Mouse (Mus musculus) hindbrain, postnatal 0 days (tissue): ENCODE results near the gene 1110032F04Rik. TPM values are rescaled to one million over a fixed set of nuclear protein-coding genes. Genes with fewer than 3 reads are reported as not detected.
"Not testable (repeated sequence)": the region's sequence is repeated elsewhere in the genome, so short reads cannot be mapped to it uniquely, and the experiment has no call there.

Experiments used
- ATAC-seq: fragments of 200-750 bp; cut with Nextera tagmentation; 2 replicates; pipeline ENCODE4 v1.8.0; 2017; ENCODE audit warnings: mild to moderate bottlenecking, moderate TSS enrichment, moderate library complexity
- DNase-seq: peaks from one replicate; pipeline ENCODE4 v3.0.0-alpha.2; 2015; ENCODE audit warnings: low spot score
- H3K27ac ChIP-seq: fragments of 300-500 bp; sonication (generic); 2 replicates; pipeline ENCODE4 v1.5.1; 2014; ENCODE audit warnings: mild to moderate bottlenecking
- H3K27me3 ChIP-seq: fragments of 300-500 bp; sonication (generic); 2 replicates; pipeline ENCODE4 v1.6.1; 2014; ENCODE audit warnings: low read length, mixed read lengths; ENCODE audit not compliant: insufficient read depth
- H3K36me3 ChIP-seq: fragments of 300-500 bp; sonication (generic); 2 replicates; pipeline ENCODE4 v1.6.1; 2014; ENCODE audit warnings: low read length, mixed read lengths; ENCODE audit not compliant: insufficient read depth
- H3K4me1 ChIP-seq: fragments of 300-500 bp; sonication (generic); 2 replicates; pipeline ENCODE4 v1.6.1; 2014; ENCODE audit warnings: antibody characterized with exemption, low read length, mixed read lengths; ENCODE audit not compliant: insufficient read depth
- H3K4me2 ChIP-seq: fragments of 300-500 bp; sonication (generic); 2 replicates; pipeline ENCODE4 v1.6.1; 2014; ENCODE audit warnings: low read depth, mild to moderate bottlenecking, low read length, moderate library complexity, mixed read lengths
- H3K4me3 ChIP-seq: fragments of 300-500 bp; sonication (generic); 2 replicates; pipeline ENCODE4 v1.5.1; 2014; ENCODE audit warnings: low read length
- H3K9ac ChIP-seq: fragments of 300-500 bp; sonication (generic); replicated peaks from 2 replicates; pipeline ENCODE4 v1.6.1; 2014; ENCODE audit warnings: mild to moderate bottlenecking, low read length, moderate library complexity, mixed read lengths
- H3K9me3 ChIP-seq: fragments of 300-500 bp; sonication (generic); 2 replicates; pipeline ENCODE4 v1.6.1; 2016; ENCODE audit warnings: low read length, mixed read lengths
- CTCF ChIP-seq: IDR thresholded peaks from 2 replicates; pipeline ENCODE4 v1.5.1; 2016; ENCODE audit warnings: antibody characterized with exemption, control low read depth, low read depth
- WGBS: fragments of 180-500 bp; shearing (Covaris S2); extraction: QIAGEN DNeasy Blood & Tissue Kit; methylation state at CpG from one replicate; pipeline ENCODE4 v1.1.7; 2014; 5-methylcytosine and 5-hydroxymethylcytosine counted together
- polyA plus RNA-seq: library from polyadenylated mRNA; unstranded; fragments of >200 nt; fragmentation: Nextera tagmentation; extraction: Ambion mirVana; gene quantifications from 2 replicates; pipeline ENCODE4 v1.2.1, GENCODE M21; 2015
- total RNA-seq: library from RNA; depleted of rRNA; stranded (reverse); fragments of >200 nt; gene quantifications from 2 replicates; pipeline ENCODE4 v1.2.3, GENCODE M21; 2014

Gene 1110032F04Rik
- total and polyA plus RNA-seq, 2 experiments from 2014 or later = 4.8 to 29.0 TPM

DNA sequence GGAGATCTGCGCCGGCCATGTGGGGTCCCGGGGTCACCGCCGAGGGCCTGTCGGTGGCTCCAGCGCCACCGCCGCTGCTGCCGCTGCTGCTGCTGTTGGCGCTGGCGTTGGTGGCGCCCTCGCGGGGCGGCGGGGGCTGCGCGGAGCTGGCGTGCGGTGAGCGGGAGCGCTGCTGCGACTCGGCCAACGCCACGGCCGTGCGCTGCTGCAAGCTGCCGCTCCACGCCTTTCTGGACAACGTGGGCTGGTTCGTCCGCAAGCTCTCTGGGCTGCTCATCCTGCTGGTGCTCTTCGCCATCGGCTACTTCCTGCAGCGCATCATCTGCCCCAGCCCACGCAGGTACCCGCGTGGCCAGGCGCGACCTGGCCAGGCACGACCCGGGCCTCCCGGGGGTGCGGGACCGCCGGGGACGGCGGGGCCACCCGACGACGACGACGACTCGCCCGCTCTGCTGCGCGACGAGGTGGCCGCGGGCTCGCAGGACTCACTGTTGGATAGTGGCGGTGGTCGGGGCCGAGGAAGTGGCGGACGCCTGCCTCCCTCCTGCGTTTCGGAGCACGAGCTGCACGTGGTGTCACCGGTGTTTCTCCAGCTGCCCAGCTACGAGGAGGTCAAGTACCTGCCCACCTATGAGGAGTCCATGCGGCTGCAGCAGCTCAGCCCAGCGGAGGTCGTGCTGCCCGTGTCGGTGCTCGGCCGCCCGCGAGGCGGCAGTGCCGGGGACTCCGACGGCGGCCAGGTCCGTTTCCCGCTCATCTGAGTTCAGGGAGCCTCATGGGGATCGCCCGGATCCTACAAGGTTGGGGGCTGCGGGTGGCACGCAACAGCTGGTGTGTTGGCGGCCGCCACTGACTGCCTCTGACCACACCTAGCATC is 543 bp downstream of the 1110032F04Rik start:
- peak; percentile 75 for DNase-seq

DNA sequence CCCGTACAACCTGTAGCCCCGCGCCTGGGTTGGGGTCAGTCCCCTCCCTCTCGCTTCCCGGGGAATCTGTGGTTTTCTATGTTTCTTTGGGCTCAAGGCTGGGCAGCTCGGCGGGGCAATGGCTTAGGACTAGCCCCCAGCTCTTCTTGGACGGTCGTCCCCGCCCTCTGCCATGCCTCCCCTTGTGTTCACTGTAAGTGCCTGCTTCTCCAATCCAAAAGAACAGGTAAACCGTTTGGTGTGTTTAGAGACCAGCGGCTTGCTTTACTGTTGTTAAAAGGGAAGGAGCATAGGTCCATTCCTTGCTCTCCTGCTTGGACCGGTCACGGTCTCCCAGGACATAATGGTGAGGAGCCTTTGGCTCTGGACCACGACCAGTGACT is 1.2 kb downstream of the 1110032F04Rik start:
- DNase-seq = peak; percentile 7
- no peak overlapping the region for H3K27ac ChIP-seq
- peak overlapping the region; percentile 87 for H3K4me2 ChIP-seq
- H3K9me3 ChIP-seq = no peaks in the 10 kb centered on the region
- TF ChIP-seq CTCF = 0 out of 2 replicates have a peak, but pooled peaks have one; percentile 1
- H3K4me3 ChIP-seq = peak overlapping the region; percentile 73
- no peaks in the 10 kb centered on the region for H3K27me3 ChIP-seq
- WGBS = 4% methylated on average over 15 of the region's 15 CpGs
- peak overlapping the region; percentile 76 for H3K9ac ChIP-seq
- ATAC-seq = peak; percentile 44
- no peaks in the 10 kb centered on the region for H3K36me3 ChIP-seq
- no peaks in the 10 kb centered on the region for H3K4me1 ChIP-seq

More for the DNA sequence above, 543 bp downstream of the 1110032F04Rik start:
- H3K9me3 ChIP-seq = no peaks in the 10 kb centered on the region
- no peaks in the 10 kb centered on the region for H3K36me3 ChIP-seq
- no peaks in the 10 kb centered on the region for H3K4me1 ChIP-seq
- peak; percentile 37; the same call in 1 of the 2 replicates for TF ChIP-seq CTCF
- H3K4me3 ChIP-seq = peak overlapping the region; percentile 73
- under 1% methylated on average over 95 of the region's 96 CpGs for WGBS
- H3K4me2 ChIP-seq = peak overlapping the region; percentile 87
- no peaks in the 10 kb centered on the region for H3K27me3 ChIP-seq
- peak overlapping the region; percentile 41 for H3K27ac ChIP-seq
- ATAC-seq = peak; percentile 80
- peak overlapping the region; percentile 76 for H3K9ac ChIP-seq

DNA sequence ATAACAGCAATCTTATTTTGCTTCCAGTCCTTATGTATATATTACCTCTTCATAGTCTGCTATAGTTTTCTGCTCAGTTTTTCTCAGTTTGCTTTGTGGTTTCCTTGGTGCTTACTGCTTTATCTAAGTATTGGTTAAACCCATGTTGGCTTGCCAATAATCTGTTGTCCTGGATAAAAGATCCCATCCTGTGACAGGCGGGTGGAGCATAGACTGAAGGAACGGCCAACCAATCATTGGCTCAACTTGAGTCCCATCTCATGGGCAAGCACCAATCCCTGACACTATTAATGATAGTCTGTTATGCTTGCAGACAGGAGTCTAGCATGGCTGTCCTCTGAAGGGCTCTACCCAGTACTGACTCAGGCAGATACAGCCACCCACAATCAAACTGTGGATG is 4.7 kb downstream of the 1110032F04Rik start:
- WGBS = 89% methylated on average over 2 of the region's 2 CpGs
- H3K27ac ChIP-seq = no peak overlapping the region
- no peak overlapping the region for H3K4me3 ChIP-seq
- no peaks in the 10 kb centered on the region for H3K36me3 ChIP-seq
- H3K4me2 ChIP-seq = no peak overlapping the region
- no peaks in the 10 kb centered on the region for H3K27me3 ChIP-seq
- ATAC-seq = no peak
- TF ChIP-seq CTCF = no peak
- H3K9me3 ChIP-seq = no peaks in the 10 kb centered on the region
- no peaks in the 10 kb centered on the region for H3K4me1 ChIP-seq
- no peak for DNase-seq
- no peak overlapping the region for H3K9ac ChIP-seq

DNA sequence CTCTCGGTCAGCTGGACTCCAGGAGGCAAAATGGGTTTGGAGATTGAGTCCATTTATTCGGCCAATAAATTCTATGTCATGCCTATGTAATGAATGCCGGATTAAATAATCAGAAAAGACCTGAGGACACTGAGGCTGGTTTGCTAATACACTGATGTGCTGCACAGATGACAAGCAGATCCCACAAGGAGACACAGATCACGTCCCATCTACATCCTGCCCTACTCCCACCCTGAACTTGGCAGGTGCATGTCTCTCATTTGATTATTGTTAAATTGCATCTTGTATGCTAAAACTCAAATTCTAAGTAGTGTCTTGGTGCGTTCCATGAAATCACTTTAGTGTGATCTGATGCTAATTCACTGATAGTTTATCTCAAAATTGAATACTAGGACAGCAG is 17.5 kb downstream of the 1110032F04Rik start:
- H3K36me3 ChIP-seq = no peaks in the 10 kb centered on the region
- H3K27ac ChIP-seq = no peak overlapping the region
- no peaks in the 10 kb centered on the region for H3K9me3 ChIP-seq
- H3K9ac ChIP-seq = no peak overlapping the region
- no peaks in the 10 kb centered on the region for H3K4me1 ChIP-seq
- no peak overlapping the region for H3K4me2 ChIP-seq
- TF ChIP-seq CTCF = no peak
- no peaks in the 10 kb centered on the region for H3K27me3 ChIP-seq
- no peak overlapping the region for H3K4me3 ChIP-seq
- DNase-seq = no peak
- 88% methylated on average over 5 of the region's 5 CpGs for WGBS
- no peak for ATAC-seq

DNA sequence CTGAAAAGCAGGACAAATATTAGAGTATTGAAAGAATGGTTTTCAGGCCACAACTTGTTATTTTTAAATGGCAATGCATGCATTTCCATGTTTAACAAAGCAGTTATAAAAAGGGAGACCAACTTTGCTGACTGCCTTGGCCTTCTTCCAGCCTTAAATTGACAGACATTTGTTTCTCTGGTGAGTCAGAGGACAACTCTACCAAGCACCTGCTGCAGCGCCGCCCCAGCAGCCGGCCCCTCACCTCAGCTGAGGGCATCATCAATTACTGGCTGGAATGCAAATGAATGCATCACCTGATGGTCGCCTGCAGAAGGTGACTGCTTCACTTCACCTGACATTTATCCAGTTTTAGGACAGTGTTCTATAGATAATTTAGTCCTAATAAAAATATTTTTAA is 26.0 kb downstream of the 1110032F04Rik start:
- H3K4me3 ChIP-seq = no peak overlapping the region
- no peaks in the 10 kb centered on the region for H3K27me3 ChIP-seq
- no peak overlapping the region for H3K9ac ChIP-seq
- no peak for TF ChIP-seq CTCF
- no peaks in the 10 kb centered on the region for H3K36me3 ChIP-seq
- H3K4me1 ChIP-seq = no peaks in the 10 kb centered on the region
- H3K27ac ChIP-seq = no peak overlapping the region
- 63% methylated on average over 4 of the region's 4 CpGs for WGBS
- DNase-seq (no peak), ATAC-seq (no peak)
- no peak overlapping the region for H3K4me2 ChIP-seq
- no peaks in the 10 kb centered on the region for H3K9me3 ChIP-seq

DNA sequence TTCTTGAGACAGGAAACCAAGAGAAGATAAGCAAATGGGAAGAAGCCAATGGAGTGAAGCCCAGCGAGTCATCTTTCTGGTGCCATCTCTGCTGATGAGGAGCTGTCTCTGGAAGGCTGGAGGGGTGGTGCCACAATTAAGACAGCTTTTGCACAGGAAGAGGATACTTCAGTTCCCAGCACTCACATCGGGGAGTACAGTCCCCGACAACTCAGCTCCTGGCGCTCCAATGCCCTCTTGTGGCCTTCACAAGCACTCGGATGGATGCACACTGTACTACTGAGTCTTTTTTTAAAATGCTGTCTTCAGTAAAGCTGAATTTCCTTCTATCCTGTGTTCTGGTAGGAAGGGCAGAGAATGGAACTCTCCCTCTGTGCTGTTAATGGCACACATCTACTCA is 27.8 kb downstream of the 1110032F04Rik start:
- Histone ChIP-seq H3K4me3 (no peak overlapping the region), H3K36me3 (no peaks in the 10 kb centered on the region), H3K27me3 (no peaks in the 10 kb centered on the region), H3K9me3 (no peaks in the 10 kb centered on the region), H3K9ac (no peak overlapping the region), H3K27ac (no peak overlapping the region), H3K4me2 (no peak overlapping the region), H3K4me1 (no peaks in the 10 kb centered on the region)
- ATAC-seq = no peak
- TF ChIP-seq CTCF = no peak
- WGBS = 92% methylated on average over 5 of the region's 5 CpGs
- DNase-seq = no peak

DNA sequence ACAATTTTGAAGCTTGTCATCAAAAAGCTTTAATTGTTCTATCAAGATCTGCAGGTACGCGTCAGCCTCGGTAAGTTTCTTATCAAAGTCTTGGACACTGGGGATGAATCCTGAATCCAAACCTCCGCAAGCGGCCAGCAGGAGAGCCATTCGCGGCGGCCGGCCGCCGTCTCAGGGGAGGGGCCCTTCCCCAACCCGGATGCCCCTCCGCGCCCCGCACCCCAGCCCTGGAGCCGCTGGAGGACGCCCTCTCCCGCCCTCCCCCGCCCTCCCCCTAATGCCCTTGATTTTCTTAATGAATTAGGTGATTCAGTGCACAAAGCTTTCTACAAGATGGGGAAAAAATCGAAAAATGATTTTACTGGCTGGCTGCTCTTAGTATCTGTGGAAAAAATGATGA is 33.2 kb downstream of the 1110032F04Rik start:
- H3K27ac ChIP-seq, ATAC-seq, H3K27me3 ChIP-seq: not testable (repeated sequence)

More for the DNA sequence above, 33.2 kb downstream of the 1110032F04Rik start:
- H3K4me2 ChIP-seq, DNase-seq, H3K9me3 ChIP-seq, H3K4me1 ChIP-seq, H3K36me3 ChIP-seq, H3K9ac ChIP-seq, H3K4me3 ChIP-seq: not testable (repeated sequence)
- 96% methylated on average over 19 of the region's 20 CpGs for WGBS
